Mouse (Mus musculus): ENCODE results near the gene Gse1. TPM values are rescaled to one million over a fixed set of nuclear protein-coding genes. Genes with fewer than 3 reads are reported as not detected.

Gene Gse1
- polyA plus RNA-seq, 1 experiment from 2014 or later = 10.2 TPM

- peak; percentile 13; the same call in 1 of the 2 replicates for ATAC-seq (ENCODE audit: low read depth)
- Histone ChIP-seq H3K4me3 (ENCODE audit: low read length) (no peak overlapping the region), H3K9ac (ENCODE audit: low read length) (peak overlapping the region; percentile 48), H3K9me3 (ENCODE audit: control insufficient read depth, low read length) (no peaks in the 10 kb centered on the region), H3K4me1 (replicated peaks; ENCODE audit: control insufficient read depth, insufficient read depth, low read length) (peaks cover 80% of the 10 kb centered on the region), H3K4me2 (ENCODE audit: low read depth, low read length) (0 out of 2 replicates have a peak overlapping the region, but pooled peaks have one; percentile 4), H3K36me3 (ENCODE audit: control insufficient read depth, insufficient read depth, low read length) (no peaks in the 10 kb centered on the region), H3K27ac (ENCODE audit: low read length) (peak overlapping the region; percentile 74), H3K27me3 (ENCODE audit: control insufficient read depth, insufficient read depth, low read depth, low read length) (no peaks in the 10 kb centered on the region)
- 30% methylated on average over 6 of the region's 6 CpGs for WGBS
Measured at GRCm38 (mm10) chr8:120460375-120460774, 232.1 kb downstream of the Gse1 start.

- Histone ChIP-seq H3K4me2 (ENCODE audit: low read depth, low read length) (0 out of 2 replicates have a peak overlapping the region, but pooled peaks have one; percentile 9), H3K27ac (ENCODE audit: low read length) (peak overlapping the region; percentile 68), H3K9me3 (ENCODE audit: control insufficient read depth, low read length) (no peaks in the 10 kb centered on the region), H3K27me3 (ENCODE audit: control insufficient read depth, insufficient read depth, low read depth, low read length) (no peaks in the 10 kb centered on the region), H3K4me3 (ENCODE audit: low read length) (no peak overlapping the region), H3K9ac (ENCODE audit: low read length) (0 out of 2 replicates have a peak overlapping the region, but pooled peaks have one; percentile 26), H3K4me1 (replicated peaks; ENCODE audit: control insufficient read depth, insufficient read depth, low read length) (peaks cover 80% of the 10 kb centered on the region), H3K36me3 (ENCODE audit: control insufficient read depth, insufficient read depth, low read length) (no peaks in the 10 kb centered on the region)
- 29% methylated on average over 15 of the region's 15 CpGs for WGBS
- ATAC-seq (ENCODE audit: low read depth) = peak; percentile 61
Measured at GRCm38 (mm10) chr8:120462119-120462551, 233.9 kb downstream of the Gse1 start.

GRCm38 (mm10) chr8:120462611-120463010 is 234.4 kb downstream of the Gse1 start:
- no peaks in the 10 kb centered on the region for H3K27me3 ChIP-seq (ENCODE audit: control insufficient read depth, insufficient read depth, low read depth, low read length)
- H3K36me3 ChIP-seq (ENCODE audit: control insufficient read depth, insufficient read depth, low read length) = no peaks in the 10 kb centered on the region
- H3K9ac ChIP-seq (ENCODE audit: low read length) = no peak overlapping the region
- ATAC-seq (ENCODE audit: low read depth) = no peak
- H3K4me2 ChIP-seq (ENCODE audit: low read depth, low read length) = no peak overlapping the region
- H3K9me3 ChIP-seq (ENCODE audit: control insufficient read depth, low read length) = no peaks in the 10 kb centered on the region
- H3K4me3 ChIP-seq (ENCODE audit: low read length) = no peak overlapping the region
- peak overlapping the region; percentile 51 for H3K27ac ChIP-seq (ENCODE audit: low read length)
- WGBS = 53% methylated on average over 6 of the region's 6 CpGs
- peaks cover 77% of the 10 kb centered on the region for H3K4me1 ChIP-seq (replicated peaks; ENCODE audit: control insufficient read depth, insufficient read depth, low read length)

- H3K36me3 ChIP-seq (ENCODE audit: control insufficient read depth, insufficient read depth, low read length) = no peaks in the 10 kb centered on the region
- 81% methylated on average over 8 of the region's 9 CpGs for whole genome bisulfite sequencing
- H3K9me3 ChIP-seq (ENCODE audit: control insufficient read depth, low read length) = no peaks in the 10 kb centered on the region
- H3K4me1 ChIP-seq (replicated peaks; ENCODE audit: control insufficient read depth, insufficient read depth, low read length) = peaks cover 64% of the 10 kb centered on the region
- no peak overlapping the region for H3K4me3 ChIP-seq (ENCODE audit: low read length)
- H3K4me2 ChIP-seq (ENCODE audit: low read depth, low read length) = no peak overlapping the region
- H3K27ac ChIP-seq (ENCODE audit: low read length) = no peak overlapping the region
- H3K27me3 ChIP-seq (ENCODE audit: control insufficient read depth, insufficient read depth, low read depth, low read length) = no peaks in the 10 kb centered on the region
- no peak for ATAC-seq (ENCODE audit: low read depth)
- no peak overlapping the region for H3K9ac ChIP-seq (ENCODE audit: low read length)
Measured at GRCm38 (mm10) chr8:120463918-120464584, 235.8 kb downstream of the Gse1 start.

GRCm38 (mm10) chr8:120464585-120464937 is 236.3 kb downstream of the Gse1 start:
- no peak overlapping the region for H3K4me3 ChIP-seq (ENCODE audit: low read length)
- 48% methylated on average over 4 of the region's 4 CpGs for WGBS
- H3K4me2 ChIP-seq (ENCODE audit: low read depth, low read length) = no peak overlapping the region
- H3K4me1 ChIP-seq (replicated peaks; ENCODE audit: control insufficient read depth, insufficient read depth, low read length) = peaks cover 59% of the 10 kb centered on the region
- no peaks in the 10 kb centered on the region for H3K9me3 ChIP-seq (ENCODE audit: control insufficient read depth, low read length)
- H3K9ac ChIP-seq (ENCODE audit: low read length) = no peak overlapping the region
- H3K27ac ChIP-seq (ENCODE audit: low read length) = 0 out of 2 replicates have a peak overlapping the region, but pooled peaks have one; percentile 60
- ATAC-seq (ENCODE audit: low read depth) = no peak
- H3K27me3 ChIP-seq (ENCODE audit: control insufficient read depth, insufficient read depth, low read depth, low read length) = no peaks in the 10 kb centered on the region
- no peaks in the 10 kb centered on the region for H3K36me3 ChIP-seq (ENCODE audit: control insufficient read depth, insufficient read depth, low read length)

GRCm38 (mm10) chr8:120465710-120466109 is 237.5 kb downstream of the Gse1 start:
- Histone ChIP-seq H3K9ac (ENCODE audit: low read length) (peak overlapping the region; percentile 43; the same call in 1 of the 2 replicates), H3K36me3 (ENCODE audit: control insufficient read depth, insufficient read depth, low read length) (no peaks in the 10 kb centered on the region), H3K27me3 (ENCODE audit: control insufficient read depth, insufficient read depth, low read depth, low read length) (no peaks in the 10 kb centered on the region), H3K4me3 (ENCODE audit: low read length) (no peak overlapping the region), H3K4me2 (ENCODE audit: low read depth, low read length) (no peak overlapping the region), H3K27ac (ENCODE audit: low read length) (peak overlapping the region; percentile 60), H3K4me1 (replicated peaks; ENCODE audit: control insufficient read depth, insufficient read depth, low read length) (peaks cover 48% of the 10 kb centered on the region), H3K9me3 (ENCODE audit: control insufficient read depth, low read length) (no peaks in the 10 kb centered on the region)
- 9% methylated on average over 8 of the region's 8 CpGs for WGBS
- ATAC-seq (ENCODE audit: low read depth) = peak; percentile 75

GRCm38 (mm10) chr8:120466266-120466665 is 238.0 kb downstream of the Gse1 start:
- no peaks in the 10 kb centered on the region for H3K9me3 ChIP-seq (ENCODE audit: control insufficient read depth, low read length)
- H3K27me3 ChIP-seq (ENCODE audit: control insufficient read depth, insufficient read depth, low read depth, low read length) = no peaks in the 10 kb centered on the region
- no peak overlapping the region; the same call in 1 of the 2 replicates for H3K9ac ChIP-seq (ENCODE audit: low read length)
- no peaks in the 10 kb centered on the region for H3K36me3 ChIP-seq (ENCODE audit: control insufficient read depth, insufficient read depth, low read length)
- no peak for ATAC-seq (ENCODE audit: low read depth)
- peak overlapping the region; percentile 60; the same call in 1 of the 2 replicates for H3K27ac ChIP-seq (ENCODE audit: low read length)
- no peak overlapping the region for H3K4me3 ChIP-seq (ENCODE audit: low read length)
- peaks cover 46% of the 10 kb centered on the region for H3K4me1 ChIP-seq (replicated peaks; ENCODE audit: control insufficient read depth, insufficient read depth, low read length)
- H3K4me2 ChIP-seq (ENCODE audit: low read depth, low read length) = no peak overlapping the region
- 66% methylated on average over 10 of the region's 10 CpGs for WGBS

GRCm38 (mm10) chr8:120467598-120467997 is 239.3 kb downstream of the Gse1 start:
- WGBS = 90% methylated on average over 7 of the region's 7 CpGs
- Histone ChIP-seq H3K9ac (ENCODE audit: low read length) (no peak overlapping the region), H3K27ac (ENCODE audit: low read length) (no peak overlapping the region), H3K36me3 (ENCODE audit: control insufficient read depth, insufficient read depth, low read length) (no peaks in the 10 kb centered on the region), H3K27me3 (ENCODE audit: control insufficient read depth, insufficient read depth, low read depth, low read length) (no peaks in the 10 kb centered on the region), H3K4me3 (ENCODE audit: low read length) (no peak overlapping the region), H3K9me3 (ENCODE audit: control insufficient read depth, low read length) (no peaks in the 10 kb centered on the region), H3K4me1 (replicated peaks; ENCODE audit: control insufficient read depth, insufficient read depth, low read length) (peaks cover 46% of the 10 kb centered on the region), H3K4me2 (ENCODE audit: low read depth, low read length) (no peak overlapping the region)
- ATAC-seq (ENCODE audit: low read depth) = no peak

GRCm38 (mm10) chr8:120470170-120470569 is 241.9 kb downstream of the Gse1 start:
- no peak for ATAC-seq (ENCODE audit: low read depth)
- Histone ChIP-seq H3K4me2 (ENCODE audit: low read depth, low read length) (no peak overlapping the region), H3K4me1 (replicated peaks; ENCODE audit: control insufficient read depth, insufficient read depth, low read length) (peaks cover 48% of the 10 kb centered on the region), H3K36me3 (ENCODE audit: control insufficient read depth, insufficient read depth, low read length) (no peaks in the 10 kb centered on the region), H3K9me3 (ENCODE audit: control insufficient read depth, low read length) (no peaks in the 10 kb centered on the region), H3K27ac (ENCODE audit: low read length) (no peak overlapping the region), H3K4me3 (ENCODE audit: low read length) (no peak overlapping the region), H3K27me3 (ENCODE audit: control insufficient read depth, insufficient read depth, low read depth, low read length) (no peaks in the 10 kb centered on the region), H3K9ac (ENCODE audit: low read length) (no peak overlapping the region)
- WGBS = 84% methylated on average over 12 of the region's 12 CpGs
